Mouse (Mus musculus) heart, postnatal 0 days (tissue): ENCODE measurements at regions not wholly inside any gene's neighbourhood (a gene's known extent, or its start where the extent isn't known, plus 50 kb on each side); places are given as distances from the start of the nearest gene placed in this dataset.

Experiments
- CTCF ChIP-seq: IDR thresholded peaks from 2 replicates; pipeline ENCODE4 v1.5.1; 2016; ENCODE audit warnings: antibody characterized with exemption, control low read depth, low read depth
- EP300 ChIP-seq: IDR thresholded peaks from 2 replicates; pipeline ENCODE4 v1.6.1; 2016; ENCODE audit warnings: antibody characterized with exemption, low read depth

DNA sequence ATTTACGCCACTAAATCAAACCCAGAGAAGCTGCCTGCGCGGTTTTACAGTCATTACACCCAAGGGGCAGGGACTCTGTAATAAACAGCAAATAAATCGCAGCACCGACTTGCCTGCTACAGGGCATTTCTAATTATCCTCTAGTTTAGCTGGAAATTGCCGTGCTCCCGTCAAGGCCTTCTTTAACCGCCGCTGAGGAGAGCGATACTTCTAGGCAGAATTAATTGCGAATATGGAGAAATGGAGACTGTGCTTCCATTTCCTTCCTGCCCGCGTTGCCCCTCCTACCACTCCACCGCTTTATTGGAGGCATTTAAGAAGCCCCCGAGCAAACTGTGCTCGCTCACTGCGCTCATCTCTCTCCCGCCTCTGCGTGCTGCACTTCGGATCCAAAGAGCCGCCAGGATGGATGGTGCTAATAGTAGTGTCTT is 96.6 kb downstream of the Gm9376 start:
- TF ChIP-seq CTCF (no peak), EP300 (no peak)
